Mouse (Mus musculus) megakaryocyte, embryonic 14.5 days (primary cell): Measurements from ENCODE around the gene Gm11213. TPM values are rescaled to one million over a fixed set of nuclear protein-coding genes. Genes with fewer than 3 reads are reported as not detected.

Source experiments
- H3K27me3 ChIP-seq: replicated peaks from 2 replicates; pipeline ENCODE3; 2012; ENCODE audit warnings: inconsistent platforms
- H3K36me3 ChIP-seq: replicated peaks from 2 replicates; pipeline ENCODE3; 2012; ENCODE audit warnings: low read length, inconsistent platforms, mixed read lengths
- H3K4me1 ChIP-seq: 2 replicates; pipeline ENCODE4 v1.6.1; 2012; ENCODE audit warnings: inconsistent platforms
- H3K4me3 ChIP-seq: replicated peaks from 2 replicates; pipeline ENCODE3; 2012; ENCODE audit warnings: moderate library complexity, mild to moderate bottlenecking, inconsistent platforms
- H3K9me3 ChIP-seq: 2 replicates; pipeline ENCODE4 v1.6.1; 2012; ENCODE audit warnings: inconsistent platforms
- FLI1 ChIP-seq: IDR thresholded peaks from 2 replicates; pipeline ENCODE4 v1.6.1; 2012; ENCODE audit warnings: low read length, inconsistent platforms, mixed read lengths
- GATA1 ChIP-seq: IDR thresholded peaks from 3 replicates; pipeline ENCODE4 v1.6.1; 2012; ENCODE audit warnings: mixed read lengths, low read length, inconsistent platforms, borderline replicate concordance
- polyA plus RNA-seq: library from polyadenylated mRNA; stranded (reverse); fragments of >175 nt; gene quantifications from 2 replicates; pipeline ENCODE4 v1.2.3, GENCODE M21; 2012; ENCODE audit warnings: low replicate concordance; ENCODE audit not compliant: insufficient read depth

Gm11213 gene
- polyA plus RNA-seq, 1 experiment: not detected

- Histone ChIP-seq H3K4me1 (no peaks in the 10 kb centered on the region), H3K27me3 (peaks cover 21% of the 10 kb centered on the region), H3K36me3 (no peaks in the 10 kb centered on the region), H3K9me3 (peaks cover 4% of the 10 kb centered on the region; the same call in 1 of the 2 replicates), H3K4me3 (no peak overlapping the region)
- TF ChIP-seq GATA1 (no peak), FLI1 (no peak)
Observed at GRCm38 (mm10) chr4:63605968-63606367, 907 bp upstream of the Gm11213 start.

GRCm38 (mm10) chr4:63605545-63605944 lies 484 bp upstream of the Gm11213 start:
- no peak for TF ChIP-seq GATA1
- TF ChIP-seq FLI1: no peak
- Histone ChIP-seq H3K9me3 (peaks cover 4% of the 10 kb centered on the region; the same call in 1 of the 2 replicates), H3K4me1 (no peaks in the 10 kb centered on the region), H3K27me3 (peaks cover 20% of the 10 kb centered on the region), H3K4me3 (no peak overlapping the region), H3K36me3 (no peaks in the 10 kb centered on the region)

- H3K27me3 ChIP-seq: peaks cover 14% of the 10 kb centered on the region
- H3K4me3 ChIP-seq: no peak overlapping the region
- peaks cover 31% of the 10 kb centered on the region for H3K9me3 ChIP-seq
- no peaks in the 10 kb centered on the region for H3K36me3 ChIP-seq
- TF ChIP-seq GATA1 (no peak), FLI1 (no peak)
- no peaks in the 10 kb centered on the region for H3K4me1 ChIP-seq
Observed at GRCm38 (mm10) chr4:63601263-63601662, 3.8 kb downstream of the Gm11213 start.

- H3K27me3 ChIP-seq: peaks cover 14% of the 10 kb centered on the region
- no peak for TF ChIP-seq FLI1
- no peak for TF ChIP-seq GATA1
- no peaks in the 10 kb centered on the region for H3K4me1 ChIP-seq
- H3K9me3 ChIP-seq: peaks cover 36% of the 10 kb centered on the region
- no peaks in the 10 kb centered on the region for H3K36me3 ChIP-seq
- H3K4me3 ChIP-seq: no peak overlapping the region
Observed at GRCm38 (mm10) chr4:63600786-63601185, 4.3 kb downstream of the Gm11213 start.

GRCm38 (mm10) chr4:63596010-63596409 lies 9.1 kb downstream of the Gm11213 start:
- no peak overlapping the region for H3K4me3 ChIP-seq
- no peaks in the 10 kb centered on the region for H3K4me1 ChIP-seq
- no peak for TF ChIP-seq FLI1
- no peak for TF ChIP-seq GATA1
- peaks cover 11% of the 10 kb centered on the region for H3K27me3 ChIP-seq
- no peaks in the 10 kb centered on the region for H3K36me3 ChIP-seq
- H3K9me3 ChIP-seq: peaks cover 32% of the 10 kb centered on the region

- Histone ChIP-seq H3K4me1 (no peaks in the 10 kb centered on the region), H3K4me3 (no peak overlapping the region), H3K27me3 (peaks cover 11% of the 10 kb centered on the region), H3K9me3 (peaks cover 32% of the 10 kb centered on the region), H3K36me3 (no peaks in the 10 kb centered on the region)
- TF ChIP-seq GATA1 (no peak), FLI1 (no peak)
Observed at GRCm38 (mm10) chr4:63595259-63595658, 9.8 kb downstream of the Gm11213 start.

GRCm38 (mm10) chr4:63594459-63595110 lies 10.5 kb downstream of the Gm11213 start:
- Histone ChIP-seq H3K27me3 (peaks cover 7% of the 10 kb centered on the region), H3K4me1 (no peaks in the 10 kb centered on the region), H3K4me3 (no peak overlapping the region), H3K36me3 (no peaks in the 10 kb centered on the region), H3K9me3 (peaks cover 27% of the 10 kb centered on the region)
- no peak for TF ChIP-seq FLI1
- no peak for TF ChIP-seq GATA1

GRCm38 (mm10) chr4:63590538-63590937 lies 14.5 kb downstream of the Gm11213 start:
- no peaks in the 10 kb centered on the region for H3K9me3 ChIP-seq
- no peaks in the 10 kb centered on the region for H3K36me3 ChIP-seq

GRCm38 (mm10) chr4:63589987-63590386 lies 15.1 kb downstream of the Gm11213 start:
- H3K36me3 ChIP-seq: no peaks in the 10 kb centered on the region
- H3K27me3 ChIP-seq: peaks cover 2% of the 10 kb centered on the region
- TF ChIP-seq FLI1: no peak
- TF ChIP-seq GATA1: no peak
- H3K9me3 ChIP-seq: no peaks in the 10 kb centered on the region
- no peaks in the 10 kb centered on the region for H3K4me1 ChIP-seq
- H3K4me3 ChIP-seq: no peak overlapping the region

More at GRCm38 (mm10) chr4:63590538-63590937, 14.5 kb downstream of the Gm11213 start:
- Histone ChIP-seq H3K27me3 (peaks cover 2% of the 10 kb centered on the region), H3K4me3 (no peak overlapping the region), H3K4me1 (no peaks in the 10 kb centered on the region)
- TF ChIP-seq GATA1 (no peak), FLI1 (no peak)

- TF ChIP-seq GATA1: no peak
- Histone ChIP-seq H3K4me1 (no peaks in the 10 kb centered on the region), H3K9me3 (no peaks in the 10 kb centered on the region), H3K4me3 (no peak overlapping the region), H3K27me3 (no peaks in the 10 kb centered on the region), H3K36me3 (peaks cover 17% of the 10 kb centered on the region)
Observed at GRCm38 (mm10) chr4:63586240-63586639, 18.8 kb downstream of the Gm11213 start.
